Mouse (Mus musculus) liver, embryonic 12.5 days (tissue): ENCODE measurements around the gene Alyref. TPM values are rescaled to one million over a fixed set of nuclear protein-coding genes. Genes with fewer than 3 reads are reported as not detected.

Source experiments
- ATAC-seq: fragments of 200-750 bp; cut with Nextera tagmentation; 2 replicates; pipeline ENCODE4 v1.8.0; 2017; ENCODE audit warnings: moderate number of reproducible peaks, mild to moderate bottlenecking, moderate library complexity
- H3K27ac ChIP-seq: fragments of 300-500 bp; sonication (generic); 2 replicates; pipeline ENCODE4 v1.5.1; 2016; ENCODE audit warnings: mild to moderate bottlenecking
- H3K27me3 ChIP-seq: fragments of 300-500 bp; sonication (generic); replicated peaks from 2 replicates; pipeline ENCODE4 v1.6.1; 2016; ENCODE audit warnings: mild to moderate bottlenecking, moderate library complexity
- H3K36me3 ChIP-seq: fragments of 300-500 bp; sonication (generic); 2 replicates; pipeline ENCODE4 v1.6.1; 2016; ENCODE audit warnings: mild to moderate bottlenecking, moderate library complexity
- H3K4me1 ChIP-seq: fragments of 300-500 bp; sonication (generic); 2 replicates; pipeline ENCODE4 v1.6.1; 2016
- H3K4me2 ChIP-seq: fragments of 300-500 bp; sonication (generic); 2 replicates; pipeline ENCODE4 v1.6.1; 2016; ENCODE audit warnings: mild to moderate bottlenecking, moderate library complexity
- H3K4me3 ChIP-seq: fragments of 300-500 bp; sonication (generic); 2 replicates; pipeline ENCODE4 v1.5.1; 2016; ENCODE audit warnings: mild to moderate bottlenecking, moderate library complexity
- H3K9ac ChIP-seq: fragments of 300-500 bp; sonication (generic); 2 replicates; pipeline ENCODE4 v1.6.1; 2016; ENCODE audit warnings: mild to moderate bottlenecking, moderate library complexity
- H3K9me3 ChIP-seq: fragments of 300-500 bp; sonication (generic); replicated peaks from 2 replicates; pipeline ENCODE4 v1.6.1; 2016; ENCODE audit warnings: mild to moderate bottlenecking, moderate library complexity
- WGBS: fragments of 180-500 bp; shearing (Covaris S2); methylation state at CpG from one replicate; pipeline ENCODE4 v1.1.7; 2016; ENCODE audit not compliant: insufficient replicate concordance; 5-methylcytosine and 5-hydroxymethylcytosine counted together
- polyA plus RNA-seq: library from polyadenylated mRNA; unstranded; fragments of >200 nt; fragmentation: Nextera tagmentation; extraction: Ambion mirVana; gene quantifications from 2 replicates; pipeline ENCODE4 v1.2.1, GENCODE M21; 2016

Gene Alyref
- 542 and 545 TPM in 2 replicates for polyA plus RNA-seq

DNA sequence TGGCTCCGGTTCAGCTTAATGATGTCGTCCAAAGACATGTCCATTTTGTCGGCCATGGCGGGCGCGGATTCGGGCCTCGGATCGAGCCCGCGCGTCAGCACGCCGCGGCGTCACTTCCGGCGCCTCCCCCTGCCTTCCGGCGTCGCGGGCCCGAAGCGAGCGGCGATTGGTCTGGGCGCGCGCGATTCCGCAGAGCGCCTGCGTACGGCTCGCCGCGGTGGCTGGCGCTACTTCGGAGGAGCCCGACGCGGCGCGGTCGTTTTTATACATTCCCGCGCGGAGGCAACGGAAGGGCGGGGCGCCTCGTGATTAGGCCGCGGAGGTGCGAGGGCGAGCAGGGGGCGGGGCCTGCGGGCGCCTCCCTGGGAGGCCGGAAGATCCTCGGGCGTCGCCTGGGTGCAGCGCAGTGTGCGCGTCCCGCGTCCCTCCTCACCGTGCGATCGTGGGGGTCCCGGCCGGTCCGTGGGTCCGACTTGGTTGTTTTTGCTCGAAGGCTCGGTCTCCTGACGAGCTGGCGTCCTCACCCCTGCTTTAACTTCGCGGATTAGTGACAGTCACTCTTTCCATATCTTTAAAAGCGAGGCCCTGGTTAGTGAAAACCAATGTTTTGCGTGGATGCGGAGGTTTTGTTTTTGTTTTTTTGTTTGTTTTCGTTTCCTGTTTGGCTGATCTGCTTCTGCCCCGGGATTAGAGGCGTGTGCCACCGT, at the start of gene Alyref, which contains the start of gene Anapc11:
TSS of gene Alyref (minus strand) at position 83 of the 707 bp plus-strand sequence.
TSS of gene Anapc11 (plus strand) at position 139 of the 707 bp plus-strand sequence.
- ATAC-seq, result peak; percentile 97
- peak within 1 kb of the TSS; percentile 95 for H3K4me3 ChIP-seq
- H3K9me3 ChIP-seq, result no peaks in the 10 kb centered on the region
- H3K36me3 ChIP-seq, result peaks cover 73% of the 10 kb centered on the region
- peak within 1 kb of the TSS; percentile 100 for H3K9ac ChIP-seq
- peaks cover 78% of the 10 kb centered on the region for H3K4me1 ChIP-seq
- H3K27ac ChIP-seq, result peak within 1 kb of the TSS; percentile 96
- no peaks in the 10 kb centered on the region for H3K27me3 ChIP-seq
- 1% methylated on average over 88 of the region's 88 CpGs for WGBS
- H3K4me2 ChIP-seq, result peak within 1 kb of the TSS; percentile 93

DNA sequence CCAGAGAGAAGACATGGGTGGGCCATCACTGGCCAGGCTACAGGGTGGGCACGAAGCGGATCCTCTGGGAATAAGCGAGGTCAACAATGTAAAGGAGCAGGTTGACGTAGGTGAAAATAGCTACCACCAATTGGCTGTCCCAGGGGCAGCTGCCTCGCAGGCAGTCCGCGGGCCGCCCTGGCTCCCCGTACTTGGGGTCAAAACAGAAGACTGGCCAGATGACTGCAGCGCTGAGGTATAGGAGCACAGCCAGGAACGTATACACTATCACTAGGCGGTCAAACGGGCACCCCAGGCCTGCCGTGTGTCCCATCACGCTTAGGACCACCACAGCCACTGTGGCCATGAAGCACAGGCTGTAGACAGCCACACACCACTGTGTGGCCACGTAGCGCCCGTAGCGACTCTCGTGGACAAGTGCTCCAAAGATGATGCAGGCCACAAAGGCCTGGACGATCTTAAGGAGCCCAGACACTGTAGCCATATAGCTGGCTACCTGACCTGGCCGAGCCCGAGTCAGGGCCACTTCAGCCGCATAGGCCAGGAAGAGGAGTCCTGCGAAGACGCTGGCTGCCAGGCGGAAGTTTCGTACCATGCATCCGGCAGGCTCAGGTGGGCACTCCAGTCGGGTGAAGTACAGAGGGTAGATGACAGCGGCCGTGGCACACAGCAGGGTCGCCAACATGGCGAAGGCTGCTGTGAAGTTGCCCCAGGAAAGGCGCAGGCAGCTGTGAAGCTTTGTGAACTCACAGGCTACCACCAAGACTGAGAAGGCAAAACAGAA, 49.1 kb upstream of the Alyref start:
- WGBS, result 72% methylated on average over 35 of the region's 35 CpGs
- Histone ChIP-seq H3K36me3 (no peaks in the 10 kb centered on the region), H3K9ac (0 out of 2 replicates have a peak overlapping the region, but pooled peaks have one; percentile 9), H3K27me3 (peaks cover 51% of the 10 kb centered on the region), H3K27ac (no peak overlapping the region), H3K4me1 (peaks cover 30% of the 10 kb centered on the region), H3K9me3 (no peaks in the 10 kb centered on the region), H3K4me2 (peak overlapping the region; percentile 66), H3K4me3 (peak overlapping the region; percentile 38; the same call in 1 of the 2 replicates)
- ATAC-seq, result no peak

DNA sequence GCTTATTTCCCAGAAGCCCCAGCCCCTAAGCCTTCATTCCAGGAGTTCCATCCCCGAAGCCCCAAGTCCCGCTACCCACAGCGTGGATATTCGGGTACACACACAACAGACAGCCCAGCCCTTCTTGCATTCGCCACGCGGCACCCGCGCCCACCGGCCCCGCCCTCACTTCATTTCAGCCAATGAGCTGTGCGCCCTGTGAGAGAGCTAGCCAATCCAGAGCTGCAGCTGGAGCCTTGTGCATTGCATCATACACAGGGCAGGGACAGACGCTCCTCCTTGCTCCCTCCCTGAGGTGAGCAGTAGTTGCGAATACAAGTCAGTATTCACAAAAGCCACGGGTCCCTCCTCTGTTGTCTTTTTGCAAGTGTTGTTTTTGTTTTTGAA, 45.4 kb upstream of the Alyref start, which contains the start of gene Pycr1:
TSS of gene Pycr1 (minus strand) at position 169 of the 387 bp plus-strand sequence.
- Histone ChIP-seq H3K36me3 (no peaks in the 10 kb centered on the region), H3K27me3 (peaks cover 52% of the 10 kb centered on the region), H3K9me3 (no peaks in the 10 kb centered on the region), H3K9ac (peak within 1 kb of the TSS; percentile 78), H3K4me3 (peak within 1 kb of the TSS; percentile 57), H3K4me1 (peaks cover 30% of the 10 kb centered on the region), H3K27ac (peak within 1 kb of the TSS; percentile 46; the same call in 1 of the 2 replicates), H3K4me2 (peak within 1 kb of the TSS; percentile 96)
- under 1% methylated on average over 15 of the region's 15 CpGs for WGBS
- ATAC-seq, result peak; percentile 99

DNA sequence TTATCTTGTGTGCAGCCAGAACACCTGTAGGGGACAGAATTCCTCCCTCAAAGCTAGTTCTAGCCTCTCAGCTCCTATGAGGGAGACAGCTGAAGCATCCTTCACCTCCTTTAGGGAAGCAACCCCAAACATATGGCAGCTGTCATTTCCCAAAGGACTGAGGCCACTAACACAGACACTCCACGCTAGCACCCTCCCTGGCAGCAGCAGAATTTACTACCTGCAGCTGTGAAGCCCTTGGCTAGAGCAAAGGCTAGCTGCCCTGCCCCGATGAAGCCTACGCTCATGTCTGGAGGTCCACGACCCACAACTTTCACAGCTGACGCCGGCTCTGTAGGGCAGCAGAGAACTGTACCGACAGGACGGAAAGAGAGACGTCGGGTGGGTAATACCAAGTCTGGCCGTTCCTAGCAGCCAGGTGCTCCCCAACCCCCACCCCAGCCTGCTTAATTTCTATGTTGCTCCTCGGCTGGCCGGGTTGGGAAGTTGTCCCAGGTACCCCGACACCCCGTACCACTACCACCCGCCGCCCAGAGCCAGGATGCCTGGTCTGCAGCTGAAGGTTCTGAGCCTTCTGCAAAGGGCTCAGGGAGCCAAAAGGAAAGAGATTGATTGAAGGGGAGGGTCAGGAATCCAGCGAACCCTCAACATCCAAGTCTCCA, 44.9 kb upstream of the Alyref start:
- Histone ChIP-seq H3K4me2 (peak overlapping the region; percentile 96), H3K27me3 (peaks cover 50% of the 10 kb centered on the region)
- 1% methylated on average over 18 of the region's 18 CpGs for WGBS

DNA sequence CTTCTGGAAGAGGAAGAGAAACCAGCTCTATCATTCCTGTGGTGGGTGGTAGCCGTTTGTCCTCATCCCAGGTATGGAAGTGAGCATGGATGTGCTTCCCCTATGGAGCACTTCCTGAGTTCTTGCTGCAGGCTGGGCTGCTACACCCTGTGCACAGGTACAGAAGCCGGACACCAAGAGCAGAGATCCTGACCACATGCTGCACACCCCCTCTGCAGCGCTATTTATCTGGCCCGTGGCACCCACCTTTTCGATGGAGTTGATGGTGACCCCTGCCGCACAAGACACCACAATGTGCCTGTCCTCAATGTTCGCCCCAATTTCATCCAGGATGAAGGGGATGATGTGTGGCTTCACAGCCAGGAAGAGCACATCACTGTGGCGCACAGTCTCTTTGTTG, 43.7 kb upstream of the Alyref start:
- Histone ChIP-seq H3K9ac (no peak overlapping the region), H3K9me3 (no peaks in the 10 kb centered on the region), H3K27me3 (peaks cover 38% of the 10 kb centered on the region), H3K27ac (no peak overlapping the region), H3K36me3 (no peaks in the 10 kb centered on the region), H3K4me1 (peaks cover 25% of the 10 kb centered on the region), H3K4me2 (no peak overlapping the region), H3K4me3 (no peak overlapping the region)
- ATAC-seq, result no peak
- WGBS, result 78% methylated on average over 8 of the region's 8 CpGs

More for the DNA sequence above, 44.9 kb upstream of the Alyref start:
- no peaks in the 10 kb centered on the region for H3K36me3 ChIP-seq
- peaks cover 28% of the 10 kb centered on the region for H3K4me1 ChIP-seq
- H3K9ac ChIP-seq, result peak overlapping the region; percentile 78
- no peaks in the 10 kb centered on the region for H3K9me3 ChIP-seq
- peak overlapping the region; percentile 57 for H3K4me3 ChIP-seq
- peak overlapping the region; percentile 46; the same call in 1 of the 2 replicates for H3K27ac ChIP-seq
- ATAC-seq, result peak; percentile 64

DNA sequence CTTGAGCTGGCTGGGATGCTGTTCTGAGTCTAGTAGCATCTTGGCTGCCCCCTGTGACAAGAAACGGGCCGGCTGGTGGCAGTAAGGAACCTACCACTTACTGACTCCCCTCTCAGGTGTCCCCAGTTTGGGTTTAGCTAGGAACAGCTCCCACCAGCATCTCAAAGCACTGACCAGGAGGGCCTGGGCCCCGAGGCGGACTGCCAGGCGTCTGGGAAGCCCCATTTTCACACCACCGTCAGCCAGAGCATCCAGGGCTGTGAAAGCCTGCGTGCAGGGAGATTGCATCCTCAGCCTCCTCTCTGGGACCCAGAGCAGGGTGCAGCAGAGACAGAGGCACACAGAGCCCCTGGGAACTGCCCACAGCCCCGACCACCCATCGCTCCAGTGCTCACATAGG, 43.1 kb upstream of the Alyref start:
- H3K27me3 ChIP-seq, result peaks cover 33% of the 10 kb centered on the region
- peaks cover 28% of the 10 kb centered on the region for H3K4me1 ChIP-seq
- no peak overlapping the region for H3K9ac ChIP-seq
- no peak overlapping the region for H3K27ac ChIP-seq
- ATAC-seq, result no peak
- no peak overlapping the region for H3K4me2 ChIP-seq
- no peaks in the 10 kb centered on the region for H3K9me3 ChIP-seq
- no peak overlapping the region for H3K4me3 ChIP-seq
- no peaks in the 10 kb centered on the region for H3K36me3 ChIP-seq
- WGBS, result 67% methylated on average over 9 of the region's 9 CpGs

DNA sequence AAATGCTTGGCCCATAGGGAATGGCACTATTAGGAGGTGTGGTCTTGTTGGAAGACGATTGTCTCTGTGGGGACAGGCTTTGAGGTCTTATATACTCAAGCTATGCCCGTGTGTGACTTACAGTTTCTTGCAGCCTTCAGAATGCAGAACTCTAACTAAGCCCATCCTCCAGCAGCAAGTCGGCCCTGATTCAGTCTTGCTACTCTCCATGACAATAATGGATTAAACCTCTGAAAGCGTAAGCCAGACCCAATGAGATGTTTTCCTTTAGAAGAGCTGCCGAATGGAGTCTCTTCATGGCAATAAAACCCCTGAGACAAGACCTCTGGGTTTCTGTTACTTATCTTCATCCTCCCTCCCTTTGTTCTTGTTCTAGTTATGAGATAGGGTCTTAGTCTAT, 36.6 kb upstream of the Alyref start:
- Histone ChIP-seq H3K4me1 (peaks cover 52% of the 10 kb centered on the region), H3K27ac (peak overlapping the region; percentile 94; the same call in 1 of the 2 replicates), H3K36me3 (no peaks in the 10 kb centered on the region), H3K9me3 (no peaks in the 10 kb centered on the region), H3K4me2 (peak overlapping the region; percentile 76), H3K9ac (peak overlapping the region; percentile 99; the same call in 1 of the 2 replicates), H3K27me3 (no peaks in the 10 kb centered on the region), H3K4me3 (peak overlapping the region; percentile 91)
- no peak for ATAC-seq
- WGBS, result 78% methylated on average over 5 of the region's 5 CpGs

DNA sequence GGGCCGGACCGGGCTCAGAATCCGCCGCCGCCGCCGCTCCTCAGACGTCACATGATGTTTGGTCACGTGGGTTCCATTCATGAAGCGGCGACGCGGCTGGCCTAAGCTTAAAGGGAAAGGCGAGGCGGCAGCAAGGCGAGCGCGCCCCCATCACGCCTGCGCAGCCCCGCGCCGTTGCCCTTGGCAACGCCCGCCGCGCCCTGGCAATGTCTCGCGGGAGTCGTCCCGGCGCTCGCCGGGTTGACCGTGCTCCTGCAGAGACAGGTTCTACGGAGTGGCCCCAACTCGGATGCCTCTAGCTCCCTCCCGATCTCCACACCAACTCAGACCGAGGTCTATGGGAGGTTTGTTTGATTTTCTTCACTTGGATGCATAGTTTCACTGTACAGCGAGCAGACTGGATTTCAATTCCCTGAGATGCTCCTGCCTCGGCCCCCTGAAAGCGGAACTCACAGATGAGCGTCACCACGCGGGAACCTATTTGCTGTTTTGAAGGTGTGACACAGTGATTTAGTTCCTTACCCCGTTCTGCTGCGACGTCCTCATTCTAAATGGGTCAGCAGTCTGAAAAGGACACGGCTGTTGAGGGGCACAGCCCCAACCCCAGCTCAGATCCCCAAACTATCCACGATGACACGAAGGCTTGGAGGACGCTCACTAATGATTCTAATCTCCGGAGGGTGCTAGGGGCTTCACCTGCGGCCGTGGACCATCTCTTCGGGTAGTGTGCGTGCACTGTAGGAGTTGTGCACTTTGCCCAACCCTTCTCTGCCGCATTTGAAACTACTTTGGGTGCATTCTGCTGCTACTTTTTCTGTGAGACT, 35.6 kb upstream of the Alyref start, which contains the start of gene Mafg:
TSS of gene Mafg (minus strand) at position 81 of the 824 bp plus-strand sequence.
- H3K27me3 ChIP-seq, result no peaks in the 10 kb centered on the region
- peak within 1 kb of the TSS; percentile 99 for H3K9ac ChIP-seq
- H3K4me2 ChIP-seq, result peak within 1 kb of the TSS; percentile 76
- H3K9me3 ChIP-seq, result no peaks in the 10 kb centered on the region
- H3K4me1 ChIP-seq, result peaks cover 63% of the 10 kb centered on the region
- peak within 1 kb of the TSS; percentile 91 for H3K4me3 ChIP-seq
- WGBS, result 8% methylated on average over 58 of the region's 58 CpGs
- H3K36me3 ChIP-seq, result peaks cover 9% of the 10 kb centered on the region
- peak within 1 kb of the TSS; percentile 94 for H3K27ac ChIP-seq
- ATAC-seq, result peak; percentile 79

DNA sequence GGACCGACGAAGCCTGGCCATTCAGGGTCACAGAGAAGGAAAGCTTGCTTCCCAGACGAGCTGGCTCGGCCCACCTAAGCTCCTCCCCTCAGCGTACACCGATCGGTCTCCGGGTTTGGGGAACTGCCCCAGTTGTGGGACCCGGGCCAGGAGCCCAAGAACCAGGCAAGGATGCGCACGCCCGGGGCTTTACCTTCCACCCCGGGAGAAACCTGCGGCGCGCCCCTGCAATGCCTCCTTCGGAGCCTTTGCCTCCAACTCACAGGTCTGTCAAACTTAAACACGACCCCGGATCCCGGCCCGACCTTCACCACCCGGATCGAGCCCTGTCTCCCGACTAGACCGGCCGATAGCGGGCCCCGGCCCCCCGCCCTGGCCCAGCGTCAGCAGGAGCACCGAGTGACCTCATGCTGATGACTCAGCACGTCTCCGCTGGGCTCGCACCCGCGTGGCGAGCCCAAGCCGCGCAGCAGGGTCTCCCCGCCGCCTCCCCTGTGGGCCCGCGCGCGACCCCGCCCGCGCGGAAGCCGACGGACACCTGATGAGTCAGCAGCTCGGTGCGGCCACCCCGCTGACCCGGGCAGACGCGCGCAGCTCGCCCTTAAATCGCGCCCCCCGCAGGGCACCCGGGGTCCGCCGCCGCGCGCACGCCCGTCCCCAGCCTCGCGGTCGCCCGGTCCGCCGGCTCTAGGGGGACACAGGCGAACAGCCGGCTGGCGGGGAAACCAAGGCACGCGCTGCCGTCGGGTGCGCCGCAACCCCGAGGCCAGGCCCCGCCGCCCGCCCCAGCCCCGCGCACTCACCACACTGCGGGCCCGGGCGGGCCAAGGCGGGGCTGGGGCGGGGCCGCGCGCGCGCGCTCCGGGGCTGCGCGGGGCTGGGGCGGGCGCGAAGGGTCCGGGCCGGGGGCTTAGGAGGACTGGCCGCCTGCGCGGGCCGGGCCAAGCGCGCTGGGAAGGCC, 34.7 kb upstream of the Alyref start:
- Histone ChIP-seq H3K27ac (peak overlapping the region; percentile 94), H3K9ac (peak overlapping the region; percentile 99), H3K4me3 (peak overlapping the region; percentile 91), H3K27me3 (no peaks in the 10 kb centered on the region), H3K4me1 (peaks cover 70% of the 10 kb centered on the region), H3K9me3 (no peaks in the 10 kb centered on the region), H3K36me3 (peaks cover 15% of the 10 kb centered on the region), H3K4me2 (peak overlapping the region; percentile 76)
- under 1% methylated on average over 116 of the region's 116 CpGs for WGBS
- ATAC-seq, result peak; percentile 78
